Mouse (Mus musculus): ENCODE results near the gene Cbs.

DNA sequence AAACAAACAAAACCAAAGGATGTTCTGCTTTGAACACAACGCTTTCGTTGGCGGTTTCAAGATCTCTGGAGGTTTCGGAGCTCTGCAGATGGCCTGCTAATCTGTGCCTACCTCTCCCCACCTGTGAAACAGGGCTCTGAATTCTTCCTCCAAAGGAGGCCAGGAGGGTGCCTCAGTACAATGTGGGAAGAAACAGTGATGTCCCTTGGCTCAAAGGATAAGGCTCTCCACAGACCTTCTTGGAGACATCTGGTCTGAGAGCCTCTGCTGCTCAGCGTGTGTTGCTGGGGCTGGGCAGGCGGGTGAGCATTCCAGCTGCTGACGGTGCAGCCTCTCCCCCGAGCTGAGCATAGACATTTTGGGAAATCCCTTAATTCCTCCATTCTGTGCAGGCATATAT is 40.5 kb upstream of the Cbs start, which contains the start of gene Cryaa:
- TF ChIP-seq CTCF (IDR thresholded peaks at IDR 0.05) (no peak), EP300 (IDR thresholded peaks at IDR 0.05) (no peak)
